Mouse (Mus musculus): Measurements from ENCODE around the gene Rab38. TPM values are rescaled to one million over a fixed set of nuclear protein-coding genes. Genes with fewer than 3 reads are reported as not detected.

Gene Rab38
- polyA plus RNA-seq, 1 experiment from 2014 or later = 2.5 TPM

- ATAC-seq (ENCODE audit: insufficient read depth) = no peak
- Histone ChIP-seq H3K27ac (replicated peaks) (no peak overlapping the region), H3K4me2 (no peak overlapping the region), H3K36me3 (replicated peaks) (no peaks in the 10 kb centered on the region), H3K27me3 (no peaks in the 10 kb centered on the region), H3K4me1 (replicated peaks) (no peaks in the 10 kb centered on the region), H3K4me3 (replicated peaks) (no peak overlapping the region), H3K9ac (no peak overlapping the region), H3K9me3 (replicated peaks) (no peaks in the 10 kb centered on the region)
- 66% methylated on average over 4 of the region's 4 CpGs for WGBS (ENCODE audit: insufficient replicate concordance)
These were observed 13.4 kb downstream of the Rab38 start for GRCm38 (mm10) chr7:88443435-88443834.

DNA sequence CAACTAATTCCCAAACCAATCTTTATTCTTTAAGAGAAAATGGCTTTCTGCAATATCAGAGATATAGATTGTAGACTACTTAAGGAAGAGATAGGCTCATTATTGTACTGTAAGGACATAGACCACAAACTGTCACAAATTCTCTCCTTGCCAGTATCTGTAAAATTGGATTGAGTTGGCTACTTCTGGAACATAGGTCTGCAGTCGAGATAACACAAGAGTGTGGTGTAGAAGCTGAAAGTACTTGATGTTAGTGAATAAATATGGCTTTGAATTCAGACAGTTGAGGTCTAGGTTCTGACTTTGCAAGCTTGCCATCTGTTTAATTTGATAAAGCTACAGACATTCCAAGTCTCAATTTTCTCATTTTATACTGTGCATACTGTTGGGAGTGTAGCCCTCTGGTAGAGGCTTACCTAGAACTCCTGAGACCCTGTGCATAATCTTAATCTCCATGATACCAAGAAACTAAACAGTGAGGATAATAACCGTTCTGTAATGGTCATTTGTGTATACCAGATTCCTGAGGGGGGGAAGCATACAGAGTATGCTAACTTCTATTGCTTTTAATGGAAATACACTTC is 15.3 kb downstream of the Rab38 start:
- H3K9me3 ChIP-seq (replicated peaks) = no peaks in the 10 kb centered on the region
- H3K36me3 ChIP-seq (replicated peaks) = no peaks in the 10 kb centered on the region
- H3K9ac ChIP-seq = no peak overlapping the region
- H3K4me1 ChIP-seq (replicated peaks) = no peaks in the 10 kb centered on the region
- H3K4me3 ChIP-seq (replicated peaks) = no peak overlapping the region
- ATAC-seq (ENCODE audit: insufficient read depth) = peak; percentile 42; the same call in 1 of the 2 replicates
- WGBS (ENCODE audit: insufficient replicate concordance) = 23% methylated on average over 2 of the region's 2 CpGs
- H3K27ac ChIP-seq (replicated peaks) = no peak overlapping the region
- H3K4me2 ChIP-seq = no peak overlapping the region
- no peaks in the 10 kb centered on the region for H3K27me3 ChIP-seq

DNA sequence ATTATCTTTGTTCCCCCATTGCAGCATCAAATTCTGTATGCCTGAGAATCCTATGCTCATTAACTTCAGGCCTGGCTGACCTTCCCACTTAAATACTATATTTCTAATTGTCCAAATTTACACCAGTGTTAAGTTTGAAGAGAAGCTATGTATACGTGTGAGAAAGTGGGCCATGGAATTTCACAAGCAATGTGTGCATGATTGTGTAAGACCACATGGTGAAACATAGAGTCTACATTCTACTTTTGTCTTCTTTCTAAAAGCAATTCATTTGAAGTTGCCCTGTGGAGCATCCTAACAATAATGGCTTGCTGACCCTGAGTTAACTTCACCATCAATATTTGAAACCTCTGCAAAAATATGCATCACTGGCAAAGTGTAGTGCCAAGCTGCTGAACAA is 23.2 kb downstream of the Rab38 start:
- no peak overlapping the region for H3K9ac ChIP-seq
- H3K4me2 ChIP-seq = no peak overlapping the region
- no peaks in the 10 kb centered on the region for H3K9me3 ChIP-seq (replicated peaks)
- H3K27me3 ChIP-seq = no peaks in the 10 kb centered on the region
- H3K4me3 ChIP-seq (replicated peaks) = no peak overlapping the region
- no peaks in the 10 kb centered on the region for H3K36me3 ChIP-seq (replicated peaks)
- no peak overlapping the region for H3K27ac ChIP-seq (replicated peaks)
- no peak for ATAC-seq (ENCODE audit: insufficient read depth)
- WGBS (ENCODE audit: insufficient replicate concordance) = 56% methylated on average over 1 of the region's 1 CpGs
- H3K4me1 ChIP-seq (replicated peaks) = no peaks in the 10 kb centered on the region

DNA sequence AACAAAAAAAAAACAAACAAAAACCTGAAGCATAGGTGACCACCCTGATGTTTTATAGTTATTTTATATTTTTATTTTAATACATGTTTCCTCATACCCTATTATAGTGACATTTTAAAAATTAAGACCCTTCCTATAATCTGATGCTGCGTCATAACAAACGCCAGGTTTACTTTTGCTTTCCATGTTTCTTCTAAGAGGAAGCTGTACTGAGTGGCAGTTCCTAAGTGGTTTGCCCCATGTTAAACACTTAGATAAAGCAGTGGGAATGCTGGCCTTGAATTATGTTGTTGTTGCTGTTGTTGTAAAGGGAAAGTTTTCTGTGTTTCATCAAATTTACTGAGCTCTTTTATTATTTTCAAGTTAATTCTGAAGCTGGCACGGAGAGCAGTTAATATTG is 27.8 kb downstream of the Rab38 start:
- WGBS (ENCODE audit: insufficient replicate concordance) = 57% methylated on average over 3 of the region's 3 CpGs
- ATAC-seq (ENCODE audit: insufficient read depth) = no peak

GRCm38 (mm10) chr7:88467754-88468153 is 37.7 kb downstream of the Rab38 start:
- Histone ChIP-seq H3K27ac (replicated peaks) (no peak overlapping the region), H3K9me3 (replicated peaks) (no peaks in the 10 kb centered on the region), H3K4me1 (replicated peaks) (no peaks in the 10 kb centered on the region), H3K4me2 (no peak overlapping the region), H3K4me3 (replicated peaks) (no peak overlapping the region), H3K9ac (no peak overlapping the region), H3K27me3 (no peaks in the 10 kb centered on the region), H3K36me3 (replicated peaks) (no peaks in the 10 kb centered on the region)
- WGBS (ENCODE audit: insufficient replicate concordance) = 69% methylated on average over 3 of the region's 3 CpGs
- no peak for ATAC-seq (ENCODE audit: insufficient read depth)

More for the DNA sequence above, 27.8 kb downstream of the Rab38 start:
- H3K36me3 ChIP-seq (replicated peaks) = no peaks in the 10 kb centered on the region
- H3K27me3 ChIP-seq = no peaks in the 10 kb centered on the region
- H3K4me3 ChIP-seq (replicated peaks) = no peak overlapping the region
- H3K9ac ChIP-seq = no peak overlapping the region
- no peaks in the 10 kb centered on the region for H3K4me1 ChIP-seq (replicated peaks)
- H3K27ac ChIP-seq (replicated peaks) = no peak overlapping the region
- no peak overlapping the region for H3K4me2 ChIP-seq
- no peaks in the 10 kb centered on the region for H3K9me3 ChIP-seq (replicated peaks)

DNA sequence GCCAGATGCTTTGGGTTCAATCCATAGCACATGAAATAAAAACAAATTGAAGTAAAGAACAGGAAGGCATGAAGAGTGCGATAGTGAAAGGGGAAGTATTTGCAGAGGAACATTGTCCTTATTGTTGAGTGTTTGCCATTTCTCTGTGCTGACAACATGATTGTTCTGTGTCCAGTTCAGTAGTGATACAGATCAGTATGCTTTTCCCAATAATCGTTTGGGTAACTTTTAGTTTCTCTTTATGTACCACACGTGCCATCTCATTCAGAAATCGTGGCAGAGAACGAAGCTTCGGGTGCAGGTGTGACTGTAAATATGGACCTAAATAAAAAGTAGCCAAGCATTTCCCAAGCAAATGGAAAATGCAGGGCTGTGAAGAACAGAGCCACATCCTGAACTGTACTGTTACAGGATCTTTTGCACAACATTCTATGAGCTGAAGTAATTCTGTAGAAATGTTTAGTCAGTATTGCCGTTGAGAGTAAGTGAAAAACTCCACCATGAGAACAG is 52.1 kb downstream of the Rab38 start:
- Histone ChIP-seq H3K4me2 (peak overlapping the region; percentile 27; the same call in 1 of the 2 replicates), H3K4me1 (replicated peaks) (no peaks in the 10 kb centered on the region), H3K9ac (no peak overlapping the region), H3K4me3 (replicated peaks) (no peak overlapping the region), H3K27me3 (no peaks in the 10 kb centered on the region), H3K36me3 (replicated peaks) (no peaks in the 10 kb centered on the region), H3K27ac (replicated peaks) (no peak overlapping the region), H3K9me3 (replicated peaks) (no peaks in the 10 kb centered on the region)
- 25% methylated on average over 7 of the region's 7 CpGs for WGBS (ENCODE audit: insufficient replicate concordance)
- no peak for ATAC-seq (ENCODE audit: insufficient read depth)

- peak overlapping the region; percentile 27; the same call in 1 of the 2 replicates for H3K4me2 ChIP-seq
- no peaks in the 10 kb centered on the region for H3K36me3 ChIP-seq (replicated peaks)
- no peak overlapping the region for H3K4me3 ChIP-seq (replicated peaks)
- H3K4me1 ChIP-seq (replicated peaks) = no peaks in the 10 kb centered on the region
- WGBS (ENCODE audit: insufficient replicate concordance) = 33% methylated on average over 7 of the region's 7 CpGs
- H3K27me3 ChIP-seq = no peaks in the 10 kb centered on the region
- no peak overlapping the region for H3K9ac ChIP-seq
- H3K27ac ChIP-seq (replicated peaks) = no peak overlapping the region
- ATAC-seq (ENCODE audit: insufficient read depth) = no peak
- H3K9me3 ChIP-seq (replicated peaks) = no peaks in the 10 kb centered on the region
These were observed 52.6 kb downstream of the Rab38 start for GRCm38 (mm10) chr7:88482628-88483027.

DNA sequence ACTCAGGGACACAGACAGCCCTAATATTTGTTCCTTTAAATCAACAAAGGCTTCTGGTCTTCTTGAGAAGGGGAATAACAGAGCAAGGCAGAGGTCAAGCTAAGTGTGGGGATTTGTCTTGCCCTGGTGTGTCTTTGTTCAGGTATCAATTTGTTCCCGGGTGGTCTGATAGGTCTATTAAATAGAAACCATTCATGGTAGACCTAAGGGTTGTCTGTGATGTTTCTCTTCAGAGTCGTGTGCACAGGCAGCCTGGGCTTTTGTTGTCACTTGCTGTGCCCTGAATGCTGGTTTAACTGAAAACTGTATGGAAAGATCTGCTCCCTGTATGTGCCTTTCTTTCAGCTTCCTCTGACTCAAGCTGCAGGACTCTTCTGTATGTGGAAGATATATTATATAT is 60.9 kb downstream of the Rab38 start:
- Histone ChIP-seq H3K27ac (replicated peaks) (no peak overlapping the region), H3K4me3 (replicated peaks) (no peak overlapping the region), H3K27me3 (no peaks in the 10 kb centered on the region), H3K4me1 (replicated peaks) (no peaks in the 10 kb centered on the region), H3K4me2 (no peak overlapping the region), H3K36me3 (replicated peaks) (no peaks in the 10 kb centered on the region), H3K9me3 (replicated peaks) (no peaks in the 10 kb centered on the region), H3K9ac (no peak overlapping the region)
- WGBS (ENCODE audit: insufficient replicate concordance) = 51% methylated on average over 2 of the region's 2 CpGs
- no peak for ATAC-seq (ENCODE audit: insufficient read depth)

DNA sequence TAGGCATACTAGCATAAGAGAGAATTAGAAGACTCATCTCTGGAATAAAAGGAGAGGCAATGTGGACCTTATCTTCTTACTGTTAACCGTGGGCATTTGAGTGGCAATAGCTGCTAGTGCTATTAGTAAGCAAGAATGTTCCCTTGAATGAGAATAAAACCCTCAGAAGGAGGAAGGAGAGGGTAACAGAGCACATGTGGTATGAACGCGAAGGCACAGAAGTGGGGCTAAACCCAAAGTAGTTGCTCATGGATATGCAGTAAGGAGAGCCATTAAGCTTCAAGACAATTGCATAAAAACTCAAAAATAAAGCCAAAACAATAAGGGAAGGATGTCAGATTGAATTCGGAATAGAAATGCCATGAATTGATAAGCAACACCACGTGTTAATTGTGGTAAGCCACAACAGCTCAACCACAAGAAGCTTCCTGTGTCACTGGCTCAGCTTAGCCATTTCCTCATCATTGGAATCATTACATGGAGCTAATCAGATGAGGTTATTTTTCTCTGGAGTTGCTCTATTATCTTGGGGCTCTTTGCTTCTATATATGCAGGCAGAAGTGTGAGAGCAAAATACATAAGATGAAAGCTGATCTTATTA is 72.2 kb downstream of the Rab38 start:
- 21% methylated on average over 5 of the region's 5 CpGs for WGBS (ENCODE audit: insufficient replicate concordance)
- H3K4me2 ChIP-seq = no peak overlapping the region

DNA sequence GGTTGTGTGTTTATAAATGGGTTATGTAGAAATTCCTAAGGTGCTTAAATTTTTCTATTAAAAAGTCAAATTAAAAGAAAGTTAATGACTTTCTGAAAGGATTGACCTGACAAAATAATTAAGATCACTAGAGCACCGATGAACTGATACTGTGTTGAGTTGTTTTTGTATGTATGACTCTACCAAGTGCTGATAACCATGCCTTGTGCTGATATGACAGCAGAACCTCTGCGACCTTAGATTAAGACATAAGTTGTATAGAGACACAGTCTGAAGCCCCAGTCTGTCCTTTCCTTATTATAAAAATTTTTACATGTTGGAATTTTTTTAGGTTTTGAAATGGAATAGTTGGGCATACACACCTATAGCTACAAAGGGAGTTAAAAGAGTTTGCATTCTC is 79.7 kb downstream of the Rab38 start:
- H3K27me3 ChIP-seq = no peaks in the 10 kb centered on the region
- WGBS (ENCODE audit: insufficient replicate concordance) = 40% methylated on average over 2 of the region's 2 CpGs
- H3K4me1 ChIP-seq (replicated peaks) = no peaks in the 10 kb centered on the region
- no peaks in the 10 kb centered on the region for H3K36me3 ChIP-seq (replicated peaks)
- H3K4me3 ChIP-seq (replicated peaks) = no peak overlapping the region
- ATAC-seq (ENCODE audit: insufficient read depth) = no peak
- H3K9ac ChIP-seq = no peak overlapping the region
- H3K27ac ChIP-seq (replicated peaks) = no peak overlapping the region
- no peaks in the 10 kb centered on the region for H3K9me3 ChIP-seq (replicated peaks)
- no peak overlapping the region for H3K4me2 ChIP-seq

More for the DNA sequence above, 72.2 kb downstream of the Rab38 start:
- no peak for ATAC-seq (ENCODE audit: insufficient read depth)
- H3K4me1 ChIP-seq (replicated peaks) = no peaks in the 10 kb centered on the region
- H3K27me3 ChIP-seq = no peaks in the 10 kb centered on the region
- H3K9ac ChIP-seq = no peak overlapping the region
- H3K9me3 ChIP-seq (replicated peaks) = no peaks in the 10 kb centered on the region
- no peak overlapping the region for H3K4me3 ChIP-seq (replicated peaks)
- no peak overlapping the region for H3K27ac ChIP-seq (replicated peaks)
- no peaks in the 10 kb centered on the region for H3K36me3 ChIP-seq (replicated peaks)

DNA sequence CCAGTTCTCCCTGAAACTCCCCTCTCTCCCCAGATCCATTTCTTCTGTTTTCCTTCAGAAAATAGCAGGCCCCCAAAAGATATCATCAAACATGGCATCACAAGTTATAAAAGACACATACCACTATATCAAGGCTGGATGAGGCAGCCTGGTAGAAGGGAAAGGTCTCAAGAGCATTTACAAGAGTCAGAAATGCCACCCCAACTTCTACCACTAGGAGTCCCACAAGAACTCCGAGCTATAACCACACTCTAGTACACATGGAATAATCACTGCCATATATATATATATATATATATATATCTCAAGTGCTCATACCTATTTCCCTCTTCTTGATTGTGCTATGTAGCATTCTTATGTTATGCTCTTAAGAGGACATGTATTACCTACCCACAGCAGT is 92.4 kb downstream of the Rab38 start:
- 36% methylated on average over 1 of the region's 1 CpGs for whole genome bisulfite sequencing (ENCODE audit: insufficient replicate concordance)
- Histone ChIP-seq H3K36me3 (replicated peaks) (no peaks in the 10 kb centered on the region), H3K4me2 (no peak overlapping the region)

More for the DNA sequence above, 92.4 kb downstream of the Rab38 start:
- no peak overlapping the region for H3K4me3 ChIP-seq (replicated peaks)
- no peak overlapping the region for H3K27ac ChIP-seq (replicated peaks)
- no peaks in the 10 kb centered on the region for H3K27me3 ChIP-seq
- no peaks in the 10 kb centered on the region for H3K9me3 ChIP-seq (replicated peaks)
- no peak for ATAC-seq (ENCODE audit: insufficient read depth)
- no peak overlapping the region for H3K9ac ChIP-seq
- H3K4me1 ChIP-seq (replicated peaks) = no peaks in the 10 kb centered on the region
